Mouse (Mus musculus) megakaryocyte, embryonic 14.5 days (primary cell): ENCODE results near the gene Stub1.

Experiments
- FLI1 ChIP-seq: IDR thresholded peaks from 2 replicates; pipeline ENCODE4 v1.6.1; 2012; ENCODE audit warnings: low read length, inconsistent platforms, mixed read lengths
- GATA1 ChIP-seq: IDR thresholded peaks from 3 replicates; pipeline ENCODE4 v1.6.1; 2012; ENCODE audit warnings: mixed read lengths, low read length, inconsistent platforms, borderline replicate concordance

DNA sequence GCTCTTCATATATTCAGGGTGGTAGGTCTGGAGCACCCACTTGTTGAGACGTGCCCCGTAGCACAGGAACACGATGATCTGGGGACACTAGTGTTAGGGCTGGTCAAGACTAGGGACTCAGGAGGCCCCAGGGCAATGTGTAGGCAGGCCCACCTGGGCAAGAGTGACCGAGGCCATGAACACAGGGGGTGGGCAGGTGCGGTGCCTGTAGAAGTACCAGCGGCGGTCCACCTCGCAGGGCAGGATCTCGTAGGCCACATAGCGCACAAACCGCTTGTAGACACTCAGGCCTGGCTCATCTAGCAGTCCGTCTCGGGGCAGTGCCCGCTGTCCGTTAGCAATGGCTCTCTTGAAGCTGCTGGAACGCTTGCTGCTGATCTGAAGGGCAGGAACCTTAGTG lies 2.6 kb upstream of the Stub1 start:
- TF ChIP-seq GATA1 (no peak), FLI1 (no peak)
